Comparison of ENCODE assay signal across 13 mouse cellular contexts in genomic region chr10:122652578-122652977, GRCm38 (mm10).
"Had no signal": no experiment of that assay in that cellular context is flagged by ENCODE, and none has a peak within 500 bp of the region (broad histone marks: within the 10 kb centered on the region; RNA-seq: fewer than 3 reads in every experiment).

No protein-coding gene starts in this region.

- H3K4me3 ChIP-seq: midbrain, embryonic 10.5 days; midbrain, embryonic 12.5 days; neural tube, embryonic 12.5 days; stomach, embryonic 15.5 days had no signal

- H3K36me3 ChIP-seq: midbrain, embryonic 10.5 days; midbrain, embryonic 12.5 days; neural tube, embryonic 12.5 days; stomach, embryonic 15.5 days had no signal

- ATAC-seq: midbrain, embryonic 16.5 days had no signal

- H3K27ac ChIP-seq: liver, embryonic 14.5 days; midbrain, embryonic 10.5 days; midbrain, embryonic 12.5 days; neural tube, embryonic 12.5 days; stomach, embryonic 15.5 days; stomach, postnatal 0 days had no signal

- H3K27me3 ChIP-seq: midbrain, embryonic 12.5 days; neural tube, embryonic 12.5 days; stomach, embryonic 15.5 days had no signal

- DNase-seq: lung, adult 18-20 months; lung, embryonic 14.5 days; lung, postnatal 10 days; lung, postnatal 4 days; midbrain, embryonic 14.5 days; right cerebral cortex, postnatal 14 days had no signal

- H3K9me3 ChIP-seq: midbrain, embryonic 10.5 days; midbrain, embryonic 12.5 days; neural tube, embryonic 12.5 days; stomach, embryonic 15.5 days had no signal

- H3K4me1 ChIP-seq: midbrain, embryonic 12.5 days; neural tube, embryonic 12.5 days; stomach, embryonic 15.5 days had no signal
